Mouse (Mus musculus) heart, postnatal 25 days (tissue): ENCODE measurements at regions not wholly inside any gene's neighbourhood (a gene's known extent, or its start where the extent isn't known, plus 50 kb on each side); places are given as distances from the start of the nearest gene placed in this dataset.

Experiments used
- DNase-seq: peaks from one replicate; pipeline ENCODE4 v3.0.0; 2022; ENCODE audit warnings: low spot score
- intact Hi-C: fragments of 180-260 bp; cut with DNase I; formaldehyde crosslinking; loops from one replicate; pipeline ENCODE4 v1.15.1; 2025

DNA sequence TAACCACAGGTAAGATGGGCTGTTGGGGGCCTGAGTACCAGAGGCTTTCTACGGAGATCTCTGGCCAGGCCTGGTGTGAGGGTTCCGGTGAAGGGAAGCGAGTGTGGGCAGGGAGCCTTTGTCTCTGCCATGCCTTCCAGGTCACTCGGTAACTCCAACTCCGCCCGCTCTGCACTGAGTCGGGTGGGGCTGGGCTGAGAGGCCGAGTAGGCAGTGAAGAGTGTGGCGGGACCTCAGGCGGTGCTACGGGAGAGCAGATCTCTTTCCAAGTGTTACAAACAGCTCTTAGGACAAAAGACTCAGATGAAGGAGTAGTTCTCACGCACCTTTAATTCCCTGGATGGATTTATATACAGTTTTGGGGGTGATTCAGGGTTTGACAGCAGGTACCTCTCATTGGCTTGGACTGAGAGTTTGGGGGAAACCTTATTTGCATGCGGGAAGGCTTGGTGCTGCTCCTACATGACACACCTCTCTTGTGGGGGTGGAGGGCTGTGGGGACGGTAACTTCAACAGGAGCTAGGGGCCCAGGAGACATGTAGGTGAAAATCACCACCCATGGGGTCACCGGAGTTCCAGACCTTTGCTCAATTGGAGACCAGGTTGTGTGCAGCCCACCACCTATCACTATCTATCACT is 54.7 kb upstream of the Ralgps2 start:
- DNase-seq = no peak
- intact Hi-C loops = no loop called here

DNA sequence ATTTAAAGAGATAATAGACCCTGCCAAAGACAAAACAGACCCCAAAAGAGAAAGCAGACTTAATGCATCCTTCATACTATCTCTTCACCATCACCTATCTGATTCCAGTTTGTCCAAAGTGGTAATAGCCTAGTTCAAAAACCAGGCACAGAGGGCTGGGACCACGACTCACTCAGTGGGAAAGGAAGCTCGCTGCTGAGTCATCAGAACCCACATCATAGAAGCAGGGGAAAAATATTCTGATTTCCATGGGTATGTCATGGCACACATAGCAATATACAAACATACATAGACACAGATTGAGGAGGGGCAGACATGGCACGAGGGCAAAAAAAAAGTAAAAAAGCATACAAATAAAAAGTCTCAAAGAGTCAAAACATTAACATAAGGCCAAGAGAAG is 53.7 kb upstream of the Ralgps2 start:
- no peak for DNase-seq
- intact Hi-C loops = no loop called here

DNA sequence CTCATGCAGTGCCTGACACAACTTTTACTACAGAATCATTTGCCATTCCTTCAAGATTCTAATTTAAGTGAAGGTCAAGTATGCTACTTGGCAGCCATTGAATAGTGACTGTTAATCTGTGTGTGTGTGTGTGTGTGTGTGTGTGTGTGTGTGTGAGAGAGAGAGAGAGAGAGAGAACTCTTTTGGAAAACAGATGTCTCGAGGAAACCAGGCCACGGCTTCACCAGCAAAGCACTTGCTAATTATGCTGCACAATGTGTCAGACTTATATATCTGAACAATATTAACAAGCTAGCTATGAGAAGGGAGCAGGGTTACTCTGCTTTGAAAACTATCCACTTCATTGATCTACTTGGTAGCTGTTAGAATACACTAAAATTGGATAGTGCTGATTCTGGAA is 53.1 kb upstream of the Ralgps2 start:
- intact Hi-C loops = no loop called here
- no peak for DNase-seq

GRCm38 (mm10) chr1:156990567-156991494 is 51.4 kb upstream of the Ralgps2 start:
- intact Hi-C loops = no loop called here
- no peak for DNase-seq

DNA sequence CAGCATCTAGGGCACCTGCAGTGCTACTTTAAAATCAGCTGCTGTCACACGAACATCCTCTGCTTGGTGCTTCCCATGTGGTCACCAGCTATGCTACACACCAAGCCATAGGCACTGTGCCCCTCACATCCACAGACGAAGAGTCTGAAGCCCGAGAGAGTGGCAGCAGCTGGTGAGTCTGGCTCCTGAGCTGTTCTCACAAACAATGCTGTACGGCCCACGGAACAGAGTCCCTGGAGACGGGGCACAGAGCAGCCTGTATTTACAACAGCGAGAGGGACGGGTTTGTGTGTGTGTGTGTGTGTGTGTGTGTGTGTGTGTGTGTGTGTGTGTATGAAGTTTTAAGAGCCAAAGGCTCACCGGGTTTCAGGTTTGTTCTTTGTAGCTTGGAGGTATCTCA is 50.7 kb upstream of the Ralgps2 start:
- intact Hi-C loops = no loop called here
- no peak for DNase-seq

DNA sequence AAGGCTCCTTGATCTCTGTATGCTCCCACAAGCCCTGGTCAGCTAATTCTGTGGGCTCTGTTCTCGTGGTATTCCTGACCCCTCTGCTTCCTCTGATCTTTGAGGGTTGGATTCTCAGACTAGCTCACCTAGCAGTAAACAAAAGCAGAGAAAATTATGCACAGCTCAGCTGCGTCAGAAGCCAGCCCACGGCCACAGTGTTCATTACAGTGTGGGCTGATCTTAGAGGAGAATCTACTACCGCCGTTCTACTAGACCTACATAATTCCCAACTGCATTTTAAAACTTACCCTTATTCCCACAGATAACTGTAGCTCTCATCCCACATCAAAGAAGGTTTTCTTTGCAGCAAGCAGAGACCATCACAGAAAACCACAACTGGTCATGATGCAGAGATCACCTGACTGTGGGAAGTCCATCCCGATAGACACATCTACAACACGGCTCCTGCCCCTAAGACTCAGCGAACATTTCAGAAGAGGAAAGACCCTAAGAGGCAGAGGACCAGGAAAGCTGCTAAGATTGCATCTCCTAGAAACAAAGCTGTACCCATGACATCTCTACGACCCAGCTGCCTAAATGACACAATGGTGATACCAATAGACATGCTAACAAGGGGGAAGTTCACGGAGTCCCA is 49.8 kb upstream of the Ralgps2 start:
- DNase-seq = no peak

More for the DNA sequence above, 49.8 kb upstream of the Ralgps2 start:
- intact Hi-C loops = no loop called here
